Mouse (Mus musculus) cortical plate, adult 2 months (tissue): ENCODE measurements at regions not wholly inside any gene's neighbourhood (a gene's known extent, or its start where the extent isn't known, plus 50 kb on each side); places are given as distances from the start of the nearest gene placed in this dataset.

Experiments used
- CTCF ChIP-seq: fragments of 200-500 bp; IDR thresholded peaks from 2 replicates; pipeline ENCODE4 v1.5.1; 2011; ENCODE audit warnings: mild to moderate bottlenecking, control low read depth, low read length; ENCODE audit not compliant: insufficient read depth; ENCODE audit errors: extremely low read depth
- POLR2A ChIP-seq: fragments of 200-500 bp; IDR thresholded peaks from 2 replicates; pipeline ENCODE4 v1.6.1; 2011; ENCODE audit warnings: mild to moderate bottlenecking, low read length, control low read depth; ENCODE audit not compliant: insufficient read depth; ENCODE audit errors: extremely low read depth

DNA sequence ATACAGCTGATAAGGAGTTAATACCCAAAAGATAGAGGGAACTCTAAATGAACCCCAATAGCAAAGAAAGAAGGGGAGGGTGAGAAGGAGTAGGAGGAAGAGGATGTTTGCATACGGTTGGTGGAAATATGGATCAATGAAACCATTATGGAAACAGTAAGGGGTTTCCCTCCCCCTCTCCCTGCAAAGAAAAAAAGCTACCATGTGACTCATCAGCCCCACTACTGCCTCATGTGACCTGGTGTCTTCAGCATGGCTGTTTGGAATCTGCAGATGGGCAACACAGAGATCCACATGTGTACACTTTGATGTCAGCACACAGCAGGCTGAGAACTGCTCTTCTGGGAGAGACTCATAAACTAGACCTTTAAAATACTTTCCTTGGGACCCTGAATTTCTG is 163.4 kb upstream of the Zc3h12c start:
- TF ChIP-seq CTCF: no peak
- no peak for TF ChIP-seq POLR2A
